Mouse (Mus musculus) mouse trophoblast stem cell (cell line): Measurements from ENCODE around the gene Urad.

ENCODE experiments used
- in situ Hi-C, 2 experiments: fragments of 300-500 bp; cut with MseI, MboI; formaldehyde crosslinking; loops; 2 replicates in 1 of 2; 3 replicates in 1 of 2; pipeline ENCODE4 v1.15.1; 2025

Gene Urad

DNA sequence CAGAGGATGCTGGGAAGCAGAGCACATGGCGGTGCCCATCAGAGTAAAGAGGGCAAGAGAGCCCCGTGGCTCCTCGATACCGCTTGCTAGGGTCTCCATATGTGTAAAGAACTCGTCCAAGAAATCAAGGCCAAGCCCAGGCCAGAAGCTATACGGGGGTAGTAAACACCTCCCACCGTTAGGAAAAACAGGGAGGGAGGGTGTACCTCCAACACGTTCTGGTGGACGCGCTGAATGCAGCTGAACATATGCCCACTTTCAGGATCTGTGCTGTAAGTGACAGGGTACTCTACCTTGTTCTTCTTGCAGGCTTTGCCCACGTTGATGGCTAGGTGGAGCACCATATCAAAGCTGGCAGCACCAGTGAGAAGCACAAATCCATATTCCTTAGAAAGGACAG lies 3.7 kb upstream of the Urad start:
- in situ Hi-C loops: no loop called here

DNA sequence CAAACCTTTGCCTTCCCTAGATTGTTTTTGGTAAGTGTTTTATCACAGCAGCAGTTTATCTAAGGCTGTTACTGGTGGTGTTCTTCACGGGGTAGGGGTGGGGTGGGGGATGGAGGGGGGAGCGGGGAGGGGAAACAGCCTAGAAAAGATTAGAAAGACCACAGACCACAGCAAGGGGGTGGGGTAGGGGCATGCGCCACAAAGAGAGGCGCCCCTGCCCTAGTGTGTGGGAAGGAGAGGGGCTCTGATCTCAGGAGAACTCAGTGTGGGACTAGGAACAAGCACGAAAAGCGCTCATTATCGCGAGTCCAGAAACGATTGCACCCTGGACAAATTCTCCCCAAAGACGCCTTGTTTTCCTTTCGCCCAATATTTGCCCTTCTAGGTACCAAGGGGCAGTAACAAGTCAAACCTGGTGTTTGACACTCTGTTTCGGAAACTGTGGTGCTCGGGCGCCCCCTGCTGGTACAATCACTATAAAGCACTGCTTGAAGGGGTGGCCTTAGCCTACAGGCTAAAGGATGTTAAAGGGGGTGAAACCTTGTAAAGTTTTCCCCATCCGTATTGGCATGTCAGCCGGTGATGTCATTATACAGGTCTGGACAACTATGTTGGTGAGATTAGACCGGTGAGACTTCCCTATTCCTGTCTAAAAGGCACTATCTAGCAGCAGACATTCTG lies 1.1 kb upstream of the Urad start:
- in situ Hi-C loops: loop anchor here (25.0 kb wide), 2 partner anchors 411 to 611 kb away; no protein-coding TSS in a partner anchor

DNA sequence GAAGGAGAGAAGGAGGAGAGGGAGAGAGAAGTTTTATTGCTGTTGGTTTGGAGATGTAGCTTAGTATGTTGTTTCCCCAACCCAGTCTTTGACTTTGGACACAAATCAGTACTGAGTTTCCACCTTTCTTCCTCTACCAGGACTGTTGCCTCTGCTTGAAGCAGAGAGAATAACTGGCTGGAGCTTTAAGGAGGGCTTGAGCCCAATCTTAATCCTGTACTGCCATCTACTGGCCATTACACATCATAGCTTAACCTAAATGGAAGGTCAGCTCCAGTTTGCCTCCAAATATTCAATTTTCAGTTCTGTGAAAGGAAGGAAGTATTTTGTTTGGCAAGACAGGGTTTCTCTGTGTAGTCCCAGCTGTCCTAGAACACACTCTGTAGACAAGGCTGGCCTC lies 2.6 kb downstream of the Urad start:
- in situ Hi-C loops: loop anchor here (10.0 to 25.0 kb wide), 3 partner anchors 405 to 607 kb away; no protein-coding TSS in a partner anchor

DNA sequence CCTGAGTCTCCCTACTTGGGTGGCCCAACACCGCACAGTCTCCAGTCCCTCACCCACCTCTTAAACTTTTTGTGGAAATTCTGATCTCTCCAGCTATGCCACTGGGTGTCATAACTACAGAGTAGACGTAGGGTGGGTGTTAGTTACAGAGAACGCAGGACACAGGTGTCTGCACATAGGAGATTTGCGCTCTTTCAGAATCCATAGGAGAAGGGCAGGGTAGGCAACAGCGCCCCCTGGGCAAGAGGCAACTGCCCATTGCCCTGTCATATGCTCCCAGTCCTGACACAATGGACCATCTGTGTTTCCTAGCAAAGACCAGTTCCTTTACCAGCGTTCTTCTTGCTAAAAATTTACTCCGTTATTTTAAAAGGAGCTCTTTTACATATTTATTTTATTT lies 4.2 kb downstream of the Urad start:
- in situ Hi-C loops: loop anchor here (10.0 to 25.0 kb wide), 3 partner anchors 403 to 606 kb away; no protein-coding TSS in a partner anchor

DNA sequence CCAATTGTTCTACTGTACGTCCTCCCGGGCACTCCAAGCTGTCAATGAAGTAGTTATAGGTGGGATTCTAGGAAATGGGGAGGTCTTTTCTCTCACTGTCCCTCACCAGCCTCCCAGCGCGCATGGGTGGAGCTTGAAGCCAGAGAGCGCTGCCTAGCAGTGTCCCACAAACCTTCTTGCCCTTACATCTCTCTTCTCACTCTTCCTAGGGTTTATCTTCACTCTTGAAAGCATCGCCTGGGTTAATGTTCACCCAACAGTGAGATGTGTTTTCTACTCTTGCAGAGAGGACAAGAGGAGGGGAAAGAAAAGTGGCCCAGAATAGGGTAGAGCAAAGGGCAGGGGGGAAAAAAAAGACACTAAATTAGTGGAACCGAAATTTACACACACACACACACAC lies 4.9 kb downstream of the Urad start:
- in situ Hi-C loops: loop anchor here (10.0 to 25.0 kb wide), 3 partner anchors 403 to 605 kb away; no protein-coding TSS in a partner anchor

DNA sequence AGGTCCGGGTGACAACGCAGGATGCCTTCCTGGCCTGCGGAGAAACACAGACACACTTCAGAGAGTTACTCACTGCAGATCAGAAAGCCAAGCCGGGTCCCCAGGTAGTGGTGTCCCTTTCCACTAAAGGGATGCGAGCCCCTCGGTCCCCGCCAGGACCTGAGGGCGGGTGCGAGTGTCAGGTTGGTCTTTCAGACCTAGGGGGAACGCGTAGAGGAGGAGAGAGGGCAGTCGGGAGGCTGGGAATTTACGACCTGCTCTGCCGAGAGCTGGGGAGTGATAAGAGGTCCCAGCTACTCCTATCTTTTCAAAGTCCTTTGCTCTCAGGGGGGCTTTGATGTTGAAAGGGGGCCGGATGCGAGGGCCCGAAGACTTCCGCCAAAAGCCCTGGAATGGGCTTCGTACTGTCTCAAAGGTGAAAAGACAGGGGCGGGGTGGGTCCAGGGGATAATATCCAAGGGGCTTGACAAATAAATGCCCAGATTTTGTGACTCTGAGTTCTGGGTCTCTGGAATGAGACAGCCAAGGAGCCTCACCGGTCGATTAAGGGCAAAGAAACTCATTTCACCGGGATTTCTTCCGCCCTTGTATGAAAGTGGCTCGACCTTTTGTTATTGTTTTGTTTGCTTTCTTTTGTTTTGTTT lies 6.7 kb downstream of the Urad start:
- in situ Hi-C loops: loop anchor here (10.0 to 25.0 kb wide), 3 partner anchors 401 to 603 kb away; no protein-coding TSS in a partner anchor

DNA sequence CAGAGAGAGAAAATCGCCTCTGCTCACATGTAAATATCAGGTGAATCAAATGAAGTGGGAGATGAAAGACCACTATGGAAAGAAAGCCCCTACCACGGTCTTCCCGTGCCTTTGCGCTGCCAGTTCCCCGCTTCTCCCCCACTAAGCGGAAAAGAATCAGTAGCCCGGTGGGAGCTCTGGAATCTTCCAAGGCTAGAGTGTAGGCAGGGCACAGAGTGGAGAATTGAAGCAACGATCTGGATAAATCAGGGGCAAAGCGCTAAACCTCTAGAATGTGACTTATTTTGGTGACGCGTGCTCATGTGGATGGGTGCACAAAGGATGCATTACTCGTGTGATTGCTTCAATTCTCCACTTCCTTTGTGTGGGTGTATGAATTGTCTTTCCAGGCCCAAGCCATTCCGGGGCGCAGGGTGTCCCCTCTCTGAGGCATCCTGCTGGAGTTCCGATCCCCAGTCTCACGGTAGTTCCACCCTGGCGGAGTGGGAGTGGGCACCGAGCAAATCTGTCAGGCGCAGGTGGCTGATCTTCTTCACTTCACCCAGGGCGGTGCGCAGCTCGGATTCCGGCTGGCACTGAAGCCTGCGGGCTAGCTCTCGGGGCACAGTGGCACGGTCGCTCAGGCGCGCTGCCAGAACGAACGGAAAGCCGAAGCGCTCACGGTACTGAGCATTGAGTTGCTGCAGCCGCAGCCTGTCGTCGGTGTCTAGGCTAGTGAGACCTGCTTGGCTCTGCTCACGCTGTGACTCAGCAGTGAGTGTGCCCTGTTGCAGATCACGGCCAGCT lies 7.4 kb downstream of the Urad start:
- in situ Hi-C loops: loop anchor here (10.0 to 25.0 kb wide), 3 partner anchors 400 to 603 kb away; no protein-coding TSS in a partner anchor

DNA sequence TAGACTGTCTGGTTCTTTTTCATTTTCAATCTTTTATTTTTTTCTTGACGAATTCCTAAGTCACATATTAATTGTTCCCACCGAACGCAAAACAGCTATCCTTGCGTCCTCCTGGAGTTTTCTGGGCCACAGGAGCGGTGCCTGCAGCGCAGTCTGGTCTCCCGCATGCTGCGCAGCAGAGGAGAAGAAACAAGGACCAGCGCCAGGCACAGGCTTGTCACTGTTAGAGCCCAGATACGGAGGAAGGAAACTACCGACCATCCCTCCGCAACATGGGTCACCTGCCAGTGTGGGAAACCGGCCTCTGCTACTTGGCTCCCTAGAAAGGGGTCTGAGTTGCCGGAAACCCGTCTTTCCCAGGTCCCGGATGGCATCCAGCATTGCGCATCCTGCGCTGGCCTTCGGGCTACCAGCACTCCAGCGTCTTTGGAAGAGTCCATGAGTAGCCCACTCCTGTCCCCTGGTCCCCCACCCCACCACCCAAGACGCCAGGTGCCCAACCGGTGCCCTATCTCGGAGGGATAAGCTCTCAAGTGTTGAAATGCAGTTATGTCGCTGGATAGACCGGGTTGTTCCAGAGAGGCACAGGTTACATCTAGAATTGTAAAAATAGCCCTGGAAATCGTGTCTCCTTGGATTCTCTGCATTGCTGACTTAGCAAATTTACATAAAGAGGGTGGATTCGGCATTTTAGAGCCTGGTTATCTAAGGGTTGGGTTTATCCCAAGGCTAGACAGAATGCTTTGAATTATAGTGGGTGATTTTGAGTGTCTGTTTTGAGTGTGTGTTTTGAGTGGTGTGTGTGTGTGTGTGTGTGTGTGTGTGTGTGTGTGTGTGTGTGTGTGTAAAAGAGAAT lies 9.2 kb downstream of the Urad start:
- in situ Hi-C loops: loop anchor here (10.0 to 25.0 kb wide), 3 partner anchors 398 to 601 kb away; no protein-coding TSS in a partner anchor

DNA sequence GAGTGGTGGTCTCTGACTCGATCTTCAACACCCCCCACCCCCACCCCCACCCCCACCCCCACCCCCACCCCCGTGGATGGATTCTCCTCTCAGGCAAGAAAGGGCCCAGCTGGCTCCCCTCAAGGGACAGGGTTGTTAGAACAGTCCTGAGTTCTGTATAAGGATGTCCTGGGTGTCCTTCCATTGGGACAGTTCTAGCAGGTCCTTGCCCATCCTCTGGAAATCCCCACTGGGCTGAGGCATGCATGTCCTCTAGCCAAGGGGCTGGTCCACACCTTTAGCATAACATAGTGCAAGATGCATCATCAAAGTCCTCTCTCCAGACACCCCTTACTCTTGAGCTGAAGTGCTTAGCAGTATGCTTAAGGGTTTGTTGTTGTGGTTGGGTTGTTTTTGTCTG lies 12.5 kb downstream of the Urad start:
- in situ Hi-C loops: loop anchor here (10.0 to 25.0 kb wide), 3 partner anchors 395 to 597 kb away; no protein-coding TSS in a partner anchor

DNA sequence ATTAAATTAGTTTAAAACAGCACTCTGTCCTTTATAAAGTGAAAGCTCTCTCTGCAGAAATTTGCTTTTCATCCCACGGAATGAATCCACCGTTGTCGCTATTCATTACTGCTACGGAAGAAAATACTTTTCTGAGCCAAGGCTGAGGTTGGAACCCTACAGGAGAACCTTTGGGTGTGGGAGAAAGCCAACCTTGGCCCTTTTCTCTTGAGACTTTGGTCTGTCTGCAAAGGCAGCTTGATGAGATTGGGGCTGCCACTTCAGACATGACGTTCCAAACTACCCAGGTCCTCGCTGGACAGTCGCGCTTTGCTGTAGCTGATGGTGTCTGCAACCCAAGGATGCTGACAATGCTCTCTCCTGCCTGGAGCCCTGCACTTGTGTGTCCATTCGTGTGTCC lies 13.8 kb downstream of the Urad start:
- in situ Hi-C loops: loop anchor here (25.0 kb wide), 2 partner anchors 396 to 596 kb away; no protein-coding TSS in a partner anchor

DNA sequence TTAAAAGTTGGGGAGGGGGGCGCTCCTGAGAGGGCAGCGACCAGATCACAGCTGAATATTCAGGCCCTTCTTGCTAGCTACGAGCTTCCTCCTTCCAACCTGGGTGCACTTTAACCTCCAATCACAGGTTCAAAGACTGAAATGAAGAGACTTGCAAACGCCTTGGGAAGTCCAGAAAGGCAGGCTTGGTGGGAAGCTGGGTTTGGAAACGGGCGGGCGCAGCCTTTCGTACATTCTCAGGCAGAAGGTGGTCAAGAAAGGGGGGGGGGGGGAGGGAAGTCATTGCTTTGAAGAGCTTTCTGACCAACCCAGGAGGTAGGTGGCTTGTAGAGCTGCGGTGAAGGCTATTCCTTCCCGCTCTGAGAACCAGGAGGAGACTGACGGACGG lies 14.8 kb downstream of the Urad start:
- in situ Hi-C loops: loop anchor here (25.0 kb wide), 2 partner anchors 395 to 595 kb away; no protein-coding TSS in a partner anchor

DNA sequence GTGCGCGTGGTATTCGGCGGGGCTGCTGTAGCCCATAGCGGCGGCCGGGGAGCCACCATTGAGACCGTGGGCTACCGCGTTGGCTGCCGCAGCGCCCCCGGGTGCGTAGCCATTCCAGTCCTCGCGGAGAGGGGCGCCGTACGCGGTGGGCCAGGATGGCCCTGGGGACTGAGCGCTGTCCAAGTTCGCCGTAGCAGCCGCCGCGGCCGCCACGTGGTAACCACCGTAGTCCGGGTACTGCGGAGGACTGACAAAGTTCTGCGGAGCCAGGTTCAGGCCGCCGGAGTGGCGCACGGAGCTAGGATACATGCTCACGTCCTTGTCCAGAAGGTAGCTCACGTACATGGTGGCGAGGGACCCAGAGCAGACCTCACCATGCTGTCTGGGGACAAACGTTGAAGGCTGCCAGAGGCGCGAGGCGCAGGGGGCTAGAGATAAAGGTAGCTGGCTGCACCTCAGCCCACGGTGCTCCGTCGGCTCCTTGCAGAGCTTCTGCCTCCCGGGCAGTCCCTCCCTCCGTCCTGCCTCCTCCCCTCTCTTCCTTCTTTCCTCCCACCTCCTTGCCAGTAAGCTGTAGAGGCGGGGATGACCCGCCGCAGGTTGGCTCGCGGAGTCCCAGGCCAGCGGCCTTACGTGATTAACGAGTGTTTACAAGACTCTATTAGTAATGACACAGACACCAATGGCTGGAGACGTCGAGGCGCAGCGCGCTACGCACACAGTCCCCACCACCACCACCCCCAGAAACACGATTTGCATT lies 15.4 kb downstream of the Urad start, which contains the start of gene Cdx2:
TSS of gene Cdx2 (minus strand) at position 633 of the 760 bp plus-strand sequence.
- in situ Hi-C loops: loop anchor here (25.0 kb wide), 2 partner anchors 395 to 595 kb away; no protein-coding TSS in a partner anchor

DNA sequence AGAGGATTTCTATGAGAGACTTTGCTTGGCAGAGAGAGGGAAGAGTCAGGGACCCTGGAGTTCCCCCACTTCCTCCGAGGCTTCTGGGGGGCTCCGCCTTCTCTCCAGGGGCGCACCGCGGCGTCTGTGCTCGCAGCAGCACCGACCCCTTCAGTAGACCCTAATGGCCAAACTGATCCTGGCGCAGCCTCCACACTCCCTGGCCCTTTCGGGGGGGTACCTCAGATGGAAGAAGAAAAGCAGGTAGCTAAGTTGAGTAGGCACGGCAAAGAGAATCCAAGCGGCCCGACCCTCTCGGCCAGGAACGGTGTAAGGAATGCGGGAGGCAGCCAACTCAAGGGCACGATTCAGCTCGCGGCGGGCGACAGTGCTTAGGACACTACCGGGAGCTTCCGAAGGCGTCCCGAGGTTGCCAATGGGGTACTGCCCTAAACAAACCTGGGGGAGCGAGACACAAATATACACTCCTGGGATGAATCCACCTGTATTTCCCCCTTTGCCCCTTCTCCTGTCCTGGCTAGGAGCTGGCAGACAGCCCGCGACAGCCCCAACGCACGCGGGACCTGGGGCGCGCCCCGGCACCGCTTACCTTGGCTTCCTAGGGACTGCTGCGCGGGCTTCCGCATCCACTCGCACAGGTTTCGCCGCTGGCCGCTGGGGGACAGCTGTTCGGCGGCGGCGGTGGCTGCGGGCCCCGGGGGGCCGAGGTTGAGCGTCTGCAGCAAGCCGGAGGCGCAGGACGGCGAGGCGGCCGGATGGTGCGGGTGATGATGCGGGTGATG lies 16.2 kb downstream of the Urad start:
- in situ Hi-C loops: loop anchor here (25.0 kb wide), 2 partner anchors 394 to 594 kb away; no protein-coding TSS in a partner anchor

DNA sequence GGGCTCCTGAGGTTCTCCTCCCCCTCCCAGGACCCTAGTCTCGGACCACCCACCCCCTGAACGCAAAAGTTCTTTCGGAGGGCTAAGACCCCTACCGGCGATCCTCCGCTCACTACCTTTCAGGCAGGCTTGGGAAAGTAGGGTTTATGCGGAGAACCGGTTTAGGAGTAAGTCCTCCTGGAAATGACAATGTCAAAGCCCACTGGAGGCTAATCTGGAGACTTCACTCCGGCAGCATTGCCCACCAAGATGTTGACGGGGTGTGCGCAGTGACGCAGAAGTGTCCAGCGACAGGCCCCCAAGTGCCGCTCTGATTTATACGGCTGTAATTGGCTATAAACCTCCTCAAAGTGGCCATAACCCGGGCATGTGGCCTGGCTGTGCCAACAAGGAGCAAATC lies 17.1 kb downstream of the Urad start:
- in situ Hi-C loops: loop anchor here (25.0 kb wide), 2 partner anchors 393 to 593 kb away; no protein-coding TSS in a partner anchor

DNA sequence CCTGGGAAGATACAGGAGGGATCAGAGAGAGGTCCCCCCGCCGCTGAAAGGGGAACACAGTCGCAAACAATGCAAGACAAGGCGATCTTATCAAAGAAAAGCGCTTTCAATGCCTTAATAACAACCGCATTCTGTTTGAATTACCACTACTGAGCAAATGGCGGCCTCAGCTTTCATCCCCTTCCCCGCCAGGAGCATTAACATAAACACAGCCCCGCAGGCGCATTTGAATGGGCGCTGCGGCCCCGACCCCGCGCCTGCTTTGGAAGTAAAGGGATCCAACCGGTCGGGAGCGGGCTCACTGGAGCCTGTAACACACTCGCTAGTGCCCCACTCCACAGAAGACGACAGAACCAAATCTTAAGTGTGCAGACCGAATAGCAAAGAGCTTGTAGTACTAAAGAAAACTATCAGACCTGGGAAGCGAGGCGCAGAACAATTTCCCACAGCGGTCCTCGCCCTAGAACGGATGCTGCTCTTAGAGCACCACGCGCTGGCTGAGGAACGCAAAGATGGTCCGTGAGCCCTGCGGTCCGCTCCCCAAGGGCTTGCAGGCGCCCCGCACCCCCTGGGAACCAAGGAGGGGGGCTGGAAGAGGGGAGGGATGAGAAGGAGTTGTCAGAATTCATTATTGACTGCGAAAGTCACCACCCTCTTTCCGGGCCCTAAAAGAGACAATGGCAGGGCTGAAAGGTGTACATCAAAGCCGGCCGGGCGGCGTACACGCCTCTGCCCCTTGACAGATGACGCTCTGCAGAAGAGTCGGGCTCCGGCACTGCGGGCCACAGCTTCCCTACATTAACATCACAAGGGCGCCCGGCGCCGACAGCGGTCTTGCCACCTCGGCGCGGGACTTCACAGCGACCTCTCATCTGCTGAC lies 17.7 kb downstream of the Urad start:
- in situ Hi-C loops: loop anchor here (25.0 kb wide), 2 partner anchors 392 to 592 kb away; no protein-coding TSS in a partner anchor

DNA sequence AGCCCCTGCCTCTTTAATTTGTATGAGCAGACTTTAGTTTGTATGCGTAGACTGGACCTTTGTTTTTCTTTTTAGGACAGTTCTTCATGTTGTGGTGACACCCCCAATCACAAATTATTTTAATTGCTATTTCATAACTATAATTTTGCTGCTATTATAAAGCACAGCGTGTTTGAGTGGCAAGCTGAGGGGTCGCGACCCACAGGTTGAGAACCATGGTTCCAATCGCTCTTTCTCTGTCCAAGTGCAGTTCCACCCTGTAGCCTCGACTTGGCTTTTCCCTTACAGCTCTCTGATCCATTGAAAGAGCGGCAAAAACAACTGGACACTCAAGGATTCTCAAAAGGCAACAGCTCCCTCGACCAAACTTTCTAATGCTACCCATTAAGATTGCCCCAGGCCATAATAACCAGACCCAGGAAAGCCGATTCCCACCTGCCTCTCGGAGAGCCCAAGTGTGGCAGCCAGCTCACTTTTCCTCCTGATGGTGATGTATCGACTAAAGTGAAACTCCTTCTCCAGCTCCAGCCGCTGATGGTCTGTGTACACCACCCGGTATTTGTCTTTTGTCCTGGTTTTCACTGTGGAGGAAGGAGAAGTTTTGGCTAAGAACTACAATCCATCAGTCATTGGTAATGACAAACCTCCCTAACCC lies 19.4 kb downstream of the Urad start:
- in situ Hi-C loops: loop anchor here (25.0 kb wide), 2 partner anchors 391 to 591 kb away; no protein-coding TSS in a partner anchor

DNA sequence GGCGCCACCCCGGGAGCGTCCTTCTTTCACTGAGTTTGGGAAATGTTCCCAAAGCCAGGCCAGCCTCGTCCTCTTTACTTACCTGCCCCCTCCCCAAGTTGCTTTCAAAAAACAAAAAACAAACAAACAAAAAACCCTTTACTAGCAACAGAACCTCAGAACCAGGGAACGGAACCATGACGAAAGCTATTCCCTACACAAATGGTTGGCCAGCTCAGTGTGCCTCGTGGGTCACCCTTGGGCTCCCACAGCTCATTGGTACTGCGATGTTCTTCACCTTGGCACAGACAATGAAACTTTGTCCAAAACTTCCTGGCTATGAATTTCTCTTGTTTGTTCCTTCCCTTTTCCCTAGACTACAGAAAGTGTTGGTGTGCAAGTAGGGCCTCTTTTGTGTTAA lies 20.1 kb downstream of the Urad start:
- in situ Hi-C loops: loop anchor here (25.0 kb wide), 2 partner anchors 390 to 590 kb away; no protein-coding TSS in a partner anchor
